Mouse (Mus musculus): ENCODE results near the gene Plk2. TPM values are rescaled to one million over a fixed set of nuclear protein-coding genes. Genes with fewer than 3 reads are reported as not detected.

Gene Plk2
- 42.2 and 45.0 TPM in 2 replicates for polyA plus RNA-seq (2015; fragmentation: Nextera tagmentation; extraction: Ambion mirVana)

DNA sequence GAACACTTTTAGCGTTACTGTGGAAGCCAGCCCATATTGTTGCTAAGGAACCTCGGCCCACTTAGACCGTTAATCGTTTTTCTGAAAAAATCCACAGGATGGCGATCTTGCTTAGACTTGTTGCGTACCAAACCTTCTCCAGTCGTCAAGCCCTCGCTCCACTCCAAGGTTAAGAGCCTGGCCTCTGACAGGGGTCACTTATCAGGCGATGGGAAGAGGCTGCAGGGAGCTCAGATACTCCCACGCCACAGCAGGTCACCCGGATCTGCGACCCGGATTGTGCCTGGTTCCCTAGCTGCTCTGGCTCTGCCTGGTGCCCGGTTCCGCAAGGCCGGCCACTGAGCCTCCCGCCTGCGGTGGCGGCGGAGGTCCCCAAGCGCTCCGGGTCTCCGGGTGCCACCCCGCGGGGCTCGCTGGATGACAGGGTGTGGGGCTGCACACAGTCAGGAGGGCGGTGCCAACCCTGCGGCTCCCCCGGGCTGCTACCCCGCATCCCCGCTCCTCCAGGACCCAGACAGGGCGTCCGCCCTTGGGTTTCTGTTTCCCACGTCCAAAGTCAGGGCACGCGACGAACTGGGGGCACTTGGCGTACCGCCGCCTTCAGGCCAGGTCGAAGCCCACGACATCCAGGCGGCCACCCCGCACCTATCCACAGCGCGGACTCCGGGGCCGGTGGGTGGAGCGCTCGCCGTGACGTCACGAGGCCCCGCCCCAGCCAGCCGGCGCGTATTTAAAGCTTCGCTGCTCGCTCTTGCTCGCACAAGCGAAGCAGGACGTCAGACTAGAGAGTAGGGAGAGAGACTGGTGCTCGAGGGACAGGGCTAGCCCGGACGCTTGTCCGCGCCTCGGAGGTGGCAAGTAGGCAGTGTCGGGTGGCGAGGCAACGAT is at the start of gene Plk2:
TSS of gene Plk2 (plus strand) at position 756 of the 888 bp plus-strand sequence.

DNA sequence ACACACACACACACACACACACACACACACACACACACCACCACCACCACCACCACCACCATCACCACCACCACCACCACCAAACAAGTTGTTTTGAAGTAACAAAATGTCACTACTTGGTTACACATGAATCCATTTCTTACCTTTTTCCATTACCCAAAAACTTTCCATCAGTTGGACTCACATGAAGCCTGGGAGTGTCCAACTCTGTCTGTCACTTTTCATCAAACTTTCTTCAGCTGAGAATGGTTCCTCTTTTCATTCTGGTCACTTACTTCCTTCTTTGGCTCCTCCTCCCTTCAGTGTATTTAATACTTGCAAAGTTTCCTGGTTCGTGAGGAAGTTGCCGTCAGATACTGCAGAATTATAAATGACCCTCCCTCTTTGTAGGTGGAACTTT is 37.9 kb upstream of the Plk2 start, which contains the start of gene Gapt:
TSS of gene Gapt (minus strand) at position 259 of the 400 bp plus-strand sequence.

Other genes with a start within 250 kb of the Plk2 start
- gene Rab3c, start 114.0 kb upstream of the Plk2 start, polyA plus RNA-seq (2015; fragmentation: Nextera tagmentation; extraction: Ambion mirVana), result 29.5 and 33.3 TPM in 2 replicates
- 0.25 and 0.52 TPM in 2 replicates for gene Gapt, start 37.8 kb upstream of the Plk2 start, polyA plus RNA-seq (2015; fragmentation: Nextera tagmentation; extraction: Ambion mirVana)

Measured in adrenal gland, postnatal 0 days (tissue).